Mouse (Mus musculus) WW6 (cell line): ENCODE data around the gene Adipoq.

ENCODE experiments used
- DNase-seq: peaks from one replicate; pipeline ENCODE4 v3.0.0-alpha.2; 2013; ENCODE audit warnings: low read depth, low spot score

Adipoq gene

GRCm38 (mm10) chr16:23114339-23115171 lies 31.8 kb upstream of the Adipoq start:
- no peak for DNase-seq

- DNase-seq: no peak
Observed at GRCm38 (mm10) chr16:23115486-23115885, 30.9 kb upstream of the Adipoq start.

- no peak for DNase-seq
Observed at GRCm38 (mm10) chr16:23117173-23117572, 29.2 kb upstream of the Adipoq start.

GRCm38 (mm10) chr16:23122446-23122845 lies 23.9 kb upstream of the Adipoq start:
- DNase-seq: no peak

- no peak for DNase-seq
Observed at GRCm38 (mm10) chr16:23123104-23123503, 23.2 kb upstream of the Adipoq start.

- DNase-seq: no peak
Observed at GRCm38 (mm10) chr16:23124398-23124797, 21.9 kb upstream of the Adipoq start.

GRCm38 (mm10) chr16:23127311-23127672 lies 19.0 kb upstream of the Adipoq start:
- no peak for DNase-seq

GRCm38 (mm10) chr16:23127673-23128375 lies 18.5 kb upstream of the Adipoq start, which contains the start of gene Rfc4:
TSS of gene Rfc4 (minus strand) at chr16:23127737.
- peak; percentile 80 for DNase-seq

GRCm38 (mm10) chr16:23130303-23130702 lies 16.0 kb upstream of the Adipoq start:
- DNase-seq: no peak

GRCm38 (mm10) chr16:23132336-23132735 lies 14.0 kb upstream of the Adipoq start:
- DNase-seq: no peak

GRCm38 (mm10) chr16:23135421-23136149 lies 10.8 kb upstream of the Adipoq start:
- DNase-seq: no peak

GRCm38 (mm10) chr16:23136406-23136970 lies 9.8 kb upstream of the Adipoq start:
- no peak for DNase-seq

- no peak for DNase-seq
Observed at GRCm38 (mm10) chr16:23140911-23141310, 5.4 kb upstream of the Adipoq start.

- no peak for DNase-seq
Observed at GRCm38 (mm10) chr16:23144326-23144725, 2.0 kb upstream of the Adipoq start.

GRCm38 (mm10) chr16:23145211-23145610 lies 1.1 kb upstream of the Adipoq start:
- DNase-seq: no peak

- DNase-seq: no peak
Observed at GRCm38 (mm10) chr16:23148936-23149335, 2.6 kb downstream of the Adipoq start.

- DNase-seq: no peak
Observed at GRCm38 (mm10) chr16:23149396-23149795, 3.1 kb downstream of the Adipoq start.

- DNase-seq: no peak
Observed at GRCm38 (mm10) chr16:23151423-23151822, 5.1 kb downstream of the Adipoq start.

GRCm38 (mm10) chr16:23154261-23154660 lies 7.9 kb downstream of the Adipoq start:
- no peak for DNase-seq

GRCm38 (mm10) chr16:23157013-23157412 lies 10.7 kb downstream of the Adipoq start:
- DNase-seq: no peak

- no peak for DNase-seq
Observed at GRCm38 (mm10) chr16:23158292-23158691, 12.0 kb downstream of the Adipoq start.

GRCm38 (mm10) chr16:23158957-23159356 lies 12.6 kb downstream of the Adipoq start:
- no peak for DNase-seq
